Mouse (Mus musculus): Measurements from ENCODE around the gene C8b.

DNA sequence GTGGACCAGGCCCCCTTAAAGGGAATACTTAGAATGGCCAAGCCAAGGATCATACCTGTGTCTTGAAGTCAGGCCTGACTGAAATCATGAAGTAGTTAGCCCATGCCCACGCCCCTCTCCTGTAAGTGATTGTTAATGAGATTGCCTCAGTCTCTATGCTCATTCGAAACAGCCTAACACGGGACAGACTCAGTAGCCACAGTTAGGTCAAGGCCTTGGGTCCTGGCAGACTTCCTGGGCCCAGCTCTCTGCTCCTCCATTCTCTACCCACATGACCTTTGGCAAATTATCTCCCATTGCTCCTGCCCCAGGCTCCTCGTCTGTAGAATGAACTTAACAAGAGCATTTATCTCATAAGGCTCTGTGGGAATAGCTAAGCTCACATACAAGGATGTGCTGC is 52.9 kb downstream of the C8b start:
- no peak for TF ChIP-seq CTCF (IDR thresholded peaks at IDR 0.05; ENCODE audit: borderline replicate concordance, control insufficient read depth, extremely low read depth, insufficient read depth, low read length, poor library complexity)
- no peak for TF ChIP-seq POLR2A (IDR thresholded peaks at IDR 0.05; ENCODE audit: control insufficient read depth, extremely low read depth, insufficient read depth, low read length, poor library complexity)

Data from thymus, adult 2 months (tissue).